Mouse (Mus musculus): ENCODE results near the gene Dock4. TPM values are rescaled to one million over a fixed set of nuclear protein-coding genes. Genes with fewer than 3 reads are reported as not detected.
"Not testable (repeated sequence)": the region's sequence is repeated elsewhere in the genome, so short reads cannot be mapped to it uniquely, and the experiment has no call there.

The Dock4 gene
- polyA plus RNA-seq, 1 experiment from 2014 or later = 31.9 TPM

GRCm38 (mm10) chr12:40844324-40844723 lies 398.6 kb downstream of the Dock4 start:
- peak; percentile 15; the same call in 1 of the 2 replicates for ATAC-seq (replicated peaks)
- Histone ChIP-seq H3K4me3 (no peak overlapping the region), H3K9ac (replicated peaks) (no peak overlapping the region), H3K36me3 (no peaks in the 10 kb centered on the region), H3K4me1 (peaks cover 14% of the 10 kb centered on the region), H3K27ac (replicated peaks) (no peak overlapping the region), H3K9me3 (no peaks in the 10 kb centered on the region), H3K27me3 (no peaks in the 10 kb centered on the region), H3K4me2 (replicated peaks) (no peak overlapping the region)
- 95% methylated on average over 22 of the region's 22 CpGs for WGBS

- H3K27ac ChIP-seq (replicated peaks) = no peak overlapping the region
- no peak overlapping the region for H3K9ac ChIP-seq (replicated peaks)
- H3K4me1 ChIP-seq = 0 out of 2 replicates have a peak, but pooled peaks cover 3% of the 10 kb centered on the region
- no peaks in the 10 kb centered on the region for H3K27me3 ChIP-seq
- no peaks in the 10 kb centered on the region for H3K36me3 ChIP-seq
- no peak overlapping the region for H3K4me2 ChIP-seq (replicated peaks)
- no peak overlapping the region for H3K4me3 ChIP-seq
- no peak for ATAC-seq (replicated peaks)
- H3K9me3 ChIP-seq = no peaks in the 10 kb centered on the region
- WGBS = 93% methylated on average over 7 of the region's 7 CpGs
These were observed 409.1 kb downstream of the Dock4 start for GRCm38 (mm10) chr12:40854705-40855367.

- 89% methylated on average over 7 of the region's 7 CpGs for WGBS
- Histone ChIP-seq H3K4me3 (no peak overlapping the region), H3K4me1 (no peaks in the 10 kb centered on the region), H3K36me3 (no peaks in the 10 kb centered on the region), H3K27ac (replicated peaks) (no peak overlapping the region), H3K9me3 (no peaks in the 10 kb centered on the region), H3K9ac (replicated peaks) (no peak overlapping the region), H3K27me3 (no peaks in the 10 kb centered on the region), H3K4me2 (replicated peaks) (no peak overlapping the region)
- no peak for ATAC-seq (replicated peaks)
These were observed 411.7 kb downstream of the Dock4 start for GRCm38 (mm10) chr12:40857466-40857865.

- H3K9me3 ChIP-seq; H3K36me3 ChIP-seq; H3K4me2 ChIP-seq (replicated peaks); ATAC-seq (replicated peaks); H3K27ac ChIP-seq (replicated peaks); H3K27me3 ChIP-seq; H3K9ac ChIP-seq (replicated peaks); H3K4me1 ChIP-seq; H3K4me3 ChIP-seq: not testable (repeated sequence)
- WGBS = 85% methylated on average over 7 of the region's 7 CpGs
These were observed 413.0 kb downstream of the Dock4 start for GRCm38 (mm10) chr12:40858763-40859162.

- Histone ChIP-seq H3K27me3 (no peaks in the 10 kb centered on the region), H3K9me3 (no peaks in the 10 kb centered on the region), H3K4me2 (replicated peaks) (no peak overlapping the region), H3K36me3 (no peaks in the 10 kb centered on the region), H3K4me1 (no peaks in the 10 kb centered on the region), H3K27ac (replicated peaks) (no peak overlapping the region), H3K4me3 (no peak overlapping the region), H3K9ac (replicated peaks) (no peak overlapping the region)
- no peak for ATAC-seq (replicated peaks)
- 96% methylated on average over 5 of the region's 5 CpGs for whole genome bisulfite sequencing
These were observed 424.6 kb downstream of the Dock4 start for GRCm38 (mm10) chr12:40870387-40870786.

GRCm38 (mm10) chr12:40872716-40873115 lies 427.0 kb downstream of the Dock4 start:
- 96% methylated on average over 3 of the region's 3 CpGs for WGBS
- no peaks in the 10 kb centered on the region for H3K9me3 ChIP-seq
- no peaks in the 10 kb centered on the region for H3K4me1 ChIP-seq
- H3K9ac ChIP-seq (replicated peaks) = no peak overlapping the region
- no peaks in the 10 kb centered on the region for H3K36me3 ChIP-seq
- no peaks in the 10 kb centered on the region for H3K27me3 ChIP-seq
- H3K4me2 ChIP-seq (replicated peaks) = no peak overlapping the region
- ATAC-seq (replicated peaks) = no peak
- no peak overlapping the region for H3K27ac ChIP-seq (replicated peaks)
- no peak overlapping the region for H3K4me3 ChIP-seq

GRCm38 (mm10) chr12:40873267-40873666 lies 427.5 kb downstream of the Dock4 start:
- not testable (repeated sequence) for H3K9me3 ChIP-seq; H3K27me3 ChIP-seq; H3K9ac ChIP-seq (replicated peaks); H3K36me3 ChIP-seq; H3K4me3 ChIP-seq; H3K4me2 ChIP-seq (replicated peaks); ATAC-seq (replicated peaks); H3K4me1 ChIP-seq; H3K27ac ChIP-seq (replicated peaks)
- WGBS = 79% methylated on average over 7 of the region's 7 CpGs

- no peaks in the 10 kb centered on the region for H3K9me3 ChIP-seq
- H3K4me3 ChIP-seq = no peak overlapping the region
- 84% methylated on average over 3 of the region's 3 CpGs for WGBS
- H3K9ac ChIP-seq (replicated peaks) = no peak overlapping the region
- no peak overlapping the region for H3K27ac ChIP-seq (replicated peaks)
- H3K27me3 ChIP-seq = no peaks in the 10 kb centered on the region
- H3K4me2 ChIP-seq (replicated peaks) = no peak overlapping the region
- H3K4me1 ChIP-seq = no peaks in the 10 kb centered on the region
- no peak for ATAC-seq (replicated peaks)
- no peaks in the 10 kb centered on the region for H3K36me3 ChIP-seq
These were observed 439.2 kb downstream of the Dock4 start for GRCm38 (mm10) chr12:40884976-40885375.

- Histone ChIP-seq H3K36me3 (no peaks in the 10 kb centered on the region), H3K4me2 (replicated peaks) (no peak overlapping the region), H3K9me3 (no peaks in the 10 kb centered on the region), H3K27ac (replicated peaks) (no peak overlapping the region), H3K4me1 (no peaks in the 10 kb centered on the region), H3K27me3 (no peaks in the 10 kb centered on the region), H3K9ac (replicated peaks) (no peak overlapping the region), H3K4me3 (no peak overlapping the region)
- 96% methylated on average over 6 of the region's 6 CpGs for WGBS
- no peak for ATAC-seq (replicated peaks)
These were observed 439.6 kb downstream of the Dock4 start for GRCm38 (mm10) chr12:40885377-40885776.

- no peak for ATAC-seq (replicated peaks)
- Histone ChIP-seq H3K27me3 (no peaks in the 10 kb centered on the region), H3K9ac (replicated peaks) (no peak overlapping the region), H3K9me3 (no peaks in the 10 kb centered on the region), H3K36me3 (no peaks in the 10 kb centered on the region), H3K4me3 (no peak overlapping the region), H3K4me1 (no peaks in the 10 kb centered on the region), H3K27ac (replicated peaks) (no peak overlapping the region), H3K4me2 (replicated peaks) (no peak overlapping the region)
- 49% methylated on average over 2 of the region's 2 CpGs for WGBS
These were observed 441.7 kb downstream of the Dock4 start for GRCm38 (mm10) chr12:40887496-40887895.

- H3K36me3 ChIP-seq = no peaks in the 10 kb centered on the region
- WGBS = 65% methylated on average over 2 of the region's 2 CpGs
- H3K4me3 ChIP-seq = no peak overlapping the region
- no peak overlapping the region for H3K4me2 ChIP-seq (replicated peaks)
- H3K9ac ChIP-seq (replicated peaks) = no peak overlapping the region
- no peak overlapping the region for H3K27ac ChIP-seq (replicated peaks)
- no peaks in the 10 kb centered on the region for H3K9me3 ChIP-seq
- no peaks in the 10 kb centered on the region for H3K27me3 ChIP-seq
- ATAC-seq (replicated peaks) = no peak
- H3K4me1 ChIP-seq = no peaks in the 10 kb centered on the region
These were observed 442.6 kb downstream of the Dock4 start for GRCm38 (mm10) chr12:40888261-40888791.

- H3K9me3 ChIP-seq = no peaks in the 10 kb centered on the region
- no peaks in the 10 kb centered on the region for H3K27me3 ChIP-seq
- no peak for ATAC-seq (replicated peaks)
- 64% methylated on average over 1 of the region's 1 CpGs for WGBS
- no peak overlapping the region for H3K27ac ChIP-seq (replicated peaks)
- no peaks in the 10 kb centered on the region for H3K4me1 ChIP-seq
- no peak overlapping the region for H3K4me3 ChIP-seq
- H3K36me3 ChIP-seq = no peaks in the 10 kb centered on the region
- no peak overlapping the region for H3K4me2 ChIP-seq (replicated peaks)
- no peak overlapping the region for H3K9ac ChIP-seq (replicated peaks)
These were observed 443.1 kb downstream of the Dock4 start for GRCm38 (mm10) chr12:40888829-40889228.

GRCm38 (mm10) chr12:40889534-40889933 lies 443.8 kb downstream of the Dock4 start:
- 88% methylated on average over 3 of the region's 3 CpGs for WGBS
- Histone ChIP-seq H3K4me3 (no peak overlapping the region), H3K4me2 (replicated peaks) (no peak overlapping the region), H3K27me3 (no peaks in the 10 kb centered on the region), H3K9me3 (no peaks in the 10 kb centered on the region), H3K36me3 (no peaks in the 10 kb centered on the region), H3K27ac (replicated peaks) (no peak overlapping the region), H3K4me1 (no peaks in the 10 kb centered on the region), H3K9ac (replicated peaks) (no peak overlapping the region)
- no peak for ATAC-seq (replicated peaks)
